Mouse (Mus musculus) embryonic fibroblast, embryonic 13.5 days (primary cell): Measurements from ENCODE around the gene Zfp810. TPM values are rescaled to one million over a fixed set of nuclear protein-coding genes. Genes with fewer than 3 reads are reported as not detected.
"Not testable (repeated sequence)": the region's sequence is repeated elsewhere in the genome, so short reads cannot be mapped to it uniquely, and the experiment has no call there.

ENCODE experiments used
- H3K27ac ChIP-seq: 2 replicates; pipeline ENCODE4 v1.5.1; 2012; ENCODE audit warnings: low read length, control low read depth, inconsistent platforms; ENCODE audit not compliant: insufficient read depth
- H3K4me1 ChIP-seq: 2 replicates; pipeline ENCODE4 v1.6.1; 2011; ENCODE audit warnings: low read length; ENCODE audit not compliant: control insufficient read depth, insufficient read depth
- H3K4me3 ChIP-seq: 2 replicates; pipeline ENCODE4 v1.5.1; 2011; ENCODE audit warnings: mild to moderate bottlenecking, control low read depth, low read length; ENCODE audit not compliant: insufficient read depth
- CTCF ChIP-seq: IDR thresholded peaks from 2 replicates; pipeline ENCODE4 v1.5.1; 2011; ENCODE audit warnings: mild to moderate bottlenecking, control low read depth, low read length, moderate library complexity, borderline replicate concordance; ENCODE audit not compliant: insufficient read depth
- POLR2A ChIP-seq: IDR thresholded peaks from 2 replicates; pipeline ENCODE4 v1.6.1; 2011; ENCODE audit warnings: low read depth, mild to moderate bottlenecking, control low read depth, low read length, moderate library complexity
- polyA plus RNA-seq: library from polyadenylated mRNA; stranded (reverse); fragments of >200 nt; gene quantifications from 2 replicates; pipeline ENCODE4 v1.2.4, GENCODE M21; 2011; ENCODE audit warnings: low read depth; ENCODE audit not compliant: missing spikeins, insufficient read length

Gene Zfp810
- polyA plus RNA-seq, 1 experiment = 13.5 TPM

GRCm38 (mm10) chr9:22322381-22323211 is 15.1 kb upstream of the Zfp810 start:
- no peak overlapping the region for H3K4me3 ChIP-seq
- TF ChIP-seq POLR2A (no peak), CTCF (no peak)
- no peaks in the 10 kb centered on the region for H3K4me1 ChIP-seq
- H3K27ac ChIP-seq = no peak overlapping the region

GRCm38 (mm10) chr9:22319109-22319508 is 11.7 kb upstream of the Zfp810 start:
- Histone ChIP-seq H3K4me1 (no peaks in the 10 kb centered on the region; the same call in 1 of the 2 replicates), H3K4me3 (no peak overlapping the region), H3K27ac (no peak overlapping the region)
- TF ChIP-seq POLR2A (no peak), CTCF (no peak)

GRCm38 (mm10) chr9:22316047-22316446 is 8.6 kb upstream of the Zfp810 start:
- H3K4me3 ChIP-seq, H3K27ac ChIP-seq, H3K4me1 ChIP-seq: not testable (repeated sequence)

- no peaks in the 10 kb centered on the region; the same call in 1 of the 2 replicates for H3K4me1 ChIP-seq
- TF ChIP-seq POLR2A = no peak
- TF ChIP-seq CTCF = no peak
- H3K27ac ChIP-seq = no peak overlapping the region
- no peak overlapping the region for H3K4me3 ChIP-seq
These were observed 6.6 kb upstream of the Zfp810 start for GRCm38 (mm10) chr9:22314066-22314465.

- H3K4me3 ChIP-seq = no peak overlapping the region
- H3K4me1 ChIP-seq = no peaks in the 10 kb centered on the region; the same call in 1 of the 2 replicates
- TF ChIP-seq CTCF (no peak), POLR2A (no peak)
- H3K27ac ChIP-seq = no peak overlapping the region; the same call in 1 of the 2 replicates
These were observed 5.8 kb upstream of the Zfp810 start for GRCm38 (mm10) chr9:22313218-22313617.

GRCm38 (mm10) chr9:22309651-22310050 is 2.2 kb upstream of the Zfp810 start:
- Histone ChIP-seq H3K27ac (peak overlapping the region; percentile 93), H3K4me3 (no peak overlapping the region), H3K4me1 (no peaks in the 10 kb centered on the region; the same call in none of the 2 replicates)
- no peak for TF ChIP-seq POLR2A

- peak overlapping the region; percentile 78 for H3K4me3 ChIP-seq
- H3K27ac ChIP-seq, H3K4me1 ChIP-seq: not testable (repeated sequence)
These were observed 443 bp upstream of the Zfp810 start for GRCm38 (mm10) chr9:22307920-22308262.

- no peak overlapping the region for H3K27ac ChIP-seq
- TF ChIP-seq CTCF (no peak), POLR2A (no peak; the same call in 1 of the 2 replicates)
- H3K4me3 ChIP-seq = peak overlapping the region; percentile 78
- H3K4me1 ChIP-seq = no peaks in the 10 kb centered on the region; the same call in 1 of the 2 replicates
These were observed 722 bp downstream of the Zfp810 start for GRCm38 (mm10) chr9:22306726-22307125.

GRCm38 (mm10) chr9:22302199-22302598 is 5.2 kb downstream of the Zfp810 start:
- H3K27ac ChIP-seq = no peak overlapping the region
- no peaks in the 10 kb centered on the region; the same call in 1 of the 2 replicates for H3K4me1 ChIP-seq
- TF ChIP-seq POLR2A = no peak
- TF ChIP-seq CTCF = no peak
- no peak overlapping the region for H3K4me3 ChIP-seq

GRCm38 (mm10) chr9:22278733-22279132 is 28.7 kb downstream of the Zfp810 start:
- Histone ChIP-seq H3K4me3 (no peak overlapping the region), H3K27ac (no peak overlapping the region), H3K4me1 (no peaks in the 10 kb centered on the region)
- TF ChIP-seq POLR2A (no peak), CTCF (no peak)
